Mouse (Mus musculus) limb, embryonic 12.5 days (tissue): ENCODE results near the gene Tes3-ps. TPM values are rescaled to one million over a fixed set of nuclear protein-coding genes. Genes with fewer than 3 reads are reported as not detected.
A peak's percentile ranks its signal among the peaks of the same experiment; 100 is the strongest.

Source experiments
- ATAC-seq: fragments of 200-750 bp; cut with Nextera tagmentation; 2 replicates; pipeline ENCODE4 v1.8.0; 2017; ENCODE audit warnings: low read depth, moderate TSS enrichment; ENCODE audit not compliant: insufficient number of reproducible peaks, insufficient read depth, low FRiP score, low TSS enrichment
- H3K27ac ChIP-seq: fragments of 300-500 bp; sonication (generic); 2 replicates; pipeline ENCODE4 v1.5.1; 2016; ENCODE audit warnings: mild to moderate bottlenecking, moderate library complexity
- H3K27me3 ChIP-seq: fragments of 300-500 bp; sonication (generic); 2 replicates; pipeline ENCODE4 v1.6.1; 2016; ENCODE audit warnings: mild to moderate bottlenecking, moderate library complexity
- H3K36me3 ChIP-seq: fragments of 300-500 bp; sonication (generic); 2 replicates; pipeline ENCODE4 v1.6.1; 2016; ENCODE audit warnings: mild to moderate bottlenecking, moderate library complexity
- H3K4me1 ChIP-seq: fragments of 300-500 bp; sonication (generic); replicated peaks from 2 replicates; pipeline ENCODE4 v1.6.1; 2016
- H3K4me2 ChIP-seq: fragments of 300-500 bp; sonication (generic); 2 replicates; pipeline ENCODE4 v1.6.1; 2016; ENCODE audit warnings: mild to moderate bottlenecking, moderate library complexity
- H3K4me3 ChIP-seq: fragments of 300-500 bp; sonication (generic); replicated peaks from 2 replicates; pipeline ENCODE4 v1.5.1; 2016; ENCODE audit warnings: mild to moderate bottlenecking
- H3K9ac ChIP-seq: fragments of 300-500 bp; sonication (generic); replicated peaks from 2 replicates; pipeline ENCODE4 v1.6.1; 2016; ENCODE audit warnings: mild to moderate bottlenecking, moderate library complexity
- H3K9me3 ChIP-seq: fragments of 300-500 bp; sonication (generic); 2 replicates; pipeline ENCODE4 v1.6.1; 2016; ENCODE audit warnings: mild to moderate bottlenecking, moderate library complexity
- WGBS: fragments of 180-500 bp; shearing (Covaris S2); methylation state at CpG from one replicate; pipeline ENCODE4 v1.1.7; 2016; 5-methylcytosine and 5-hydroxymethylcytosine counted together
- polyA plus RNA-seq: library from polyadenylated mRNA; unstranded; fragments of >200 nt; fragmentation: Nextera tagmentation; extraction: Ambion mirVana; gene quantifications from 2 replicates; pipeline ENCODE4 v1.2.1, GENCODE M21; 2016

The Tes3-ps gene
- polyA plus RNA-seq = 1.1 and 1.6 TPM in 2 replicates

GRCm38 (mm10) chr13:49492376-49493368, at the start of gene Tes3-ps:
Gene Tes3-ps, plus strand, starts transcription at chr13:49493318.
- Histone ChIP-seq H3K4me2 (no peak within 1 kb of the TSS), H3K27ac (no peak within 1 kb of the TSS; the same call in 1 of the 2 replicates), H3K4me1 (no peaks in the 10 kb centered on the region), H3K9me3 (no peaks in the 10 kb centered on the region), H3K9ac (no peak within 1 kb of the TSS), H3K4me3 (no peak within 1 kb of the TSS), H3K36me3 (no peaks in the 10 kb centered on the region), H3K27me3 (no peaks in the 10 kb centered on the region)
- 73% methylated on average over 6 of the region's 6 CpGs for WGBS
- ATAC-seq = no peak

- ATAC-seq = no peak
- Histone ChIP-seq H3K4me1 (no peaks in the 10 kb centered on the region), H3K36me3 (peaks cover 52% of the 10 kb centered on the region), H3K27ac (no peak overlapping the region), H3K4me3 (no peak overlapping the region), H3K27me3 (no peaks in the 10 kb centered on the region), H3K4me2 (no peak overlapping the region), H3K9me3 (no peaks in the 10 kb centered on the region), H3K9ac (no peak overlapping the region)
- 91% methylated on average over 6 of the region's 6 CpGs for WGBS
These were observed 48.7 kb upstream of the Tes3-ps start for GRCm38 (mm10) chr13:49444451-49444850.

GRCm38 (mm10) chr13:49449318-49449749, 43.8 kb upstream of the Tes3-ps start:
- peak; percentile 73 for ATAC-seq
- H3K27ac ChIP-seq = no peak overlapping the region
- H3K4me1 ChIP-seq = no peaks in the 10 kb centered on the region
- 53% methylated on average over 5 of the region's 5 CpGs for WGBS
- peaks cover 66% of the 10 kb centered on the region for H3K36me3 ChIP-seq
- H3K9me3 ChIP-seq = no peaks in the 10 kb centered on the region
- H3K9ac ChIP-seq = no peak overlapping the region
- H3K4me3 ChIP-seq = no peak overlapping the region
- H3K4me2 ChIP-seq = no peak overlapping the region
- H3K27me3 ChIP-seq = no peaks in the 10 kb centered on the region

- Histone ChIP-seq H3K36me3 (peaks cover 73% of the 10 kb centered on the region), H3K27me3 (no peaks in the 10 kb centered on the region)
These were observed 32.8 kb upstream of the Tes3-ps start for GRCm38 (mm10) chr13:49460276-49460675.

GRCm38 (mm10) chr13:49460692-49461414, 32.3 kb upstream of the Tes3-ps start:
- Histone ChIP-seq H3K36me3 (peaks cover 70% of the 10 kb centered on the region), H3K4me2 (no peak overlapping the region), H3K9ac (no peak overlapping the region), H3K27me3 (no peaks in the 10 kb centered on the region), H3K4me1 (peaks cover 3% of the 10 kb centered on the region), H3K4me3 (no peak overlapping the region), H3K9me3 (no peaks in the 10 kb centered on the region), H3K27ac (peak overlapping the region; percentile 65)
- no peak for ATAC-seq
- WGBS = 75% methylated on average over 5 of the region's 5 CpGs

More at GRCm38 (mm10) chr13:49460276-49460675, 32.8 kb upstream of the Tes3-ps start:
- Histone ChIP-seq H3K9ac (no peak overlapping the region), H3K4me3 (no peak overlapping the region), H3K9me3 (no peaks in the 10 kb centered on the region), H3K4me1 (no peaks in the 10 kb centered on the region), H3K27ac (peak overlapping the region; percentile 65), H3K4me2 (no peak overlapping the region)
- ATAC-seq = no peak
- 86% methylated on average over 4 of the region's 4 CpGs for WGBS

GRCm38 (mm10) chr13:49461458-49462132, 31.5 kb upstream of the Tes3-ps start:
- Histone ChIP-seq H3K9me3 (no peaks in the 10 kb centered on the region), H3K27me3 (no peaks in the 10 kb centered on the region), H3K4me3 (no peak overlapping the region), H3K4me1 (peaks cover 10% of the 10 kb centered on the region), H3K27ac (peak overlapping the region; percentile 5; the same call in 1 of the 2 replicates), H3K9ac (no peak overlapping the region), H3K36me3 (peaks cover 66% of the 10 kb centered on the region), H3K4me2 (no peak overlapping the region)
- WGBS = 93% methylated on average over 15 of the region's 15 CpGs
- ATAC-seq = no peak

GRCm38 (mm10) chr13:49462921-49463320, 30.2 kb upstream of the Tes3-ps start:
- peaks cover 23% of the 10 kb centered on the region for H3K4me1 ChIP-seq
- peaks cover 56% of the 10 kb centered on the region for H3K36me3 ChIP-seq
- no peaks in the 10 kb centered on the region for H3K9me3 ChIP-seq
- H3K4me2 ChIP-seq = no peak overlapping the region
- H3K4me3 ChIP-seq = no peak overlapping the region
- WGBS = 91% methylated on average over 2 of the region's 2 CpGs
- ATAC-seq = no peak
- H3K27ac ChIP-seq = no peak overlapping the region
- no peaks in the 10 kb centered on the region for H3K27me3 ChIP-seq
- no peak overlapping the region for H3K9ac ChIP-seq

- Histone ChIP-seq H3K27me3 (no peaks in the 10 kb centered on the region), H3K4me3 (no peak overlapping the region), H3K9ac (no peak overlapping the region; the same call in 1 of the 2 replicates), H3K27ac (peak overlapping the region; percentile 92), H3K4me1 (peaks cover 24% of the 10 kb centered on the region), H3K36me3 (peaks cover 39% of the 10 kb centered on the region), H3K4me2 (no peak overlapping the region), H3K9me3 (no peaks in the 10 kb centered on the region)
- ATAC-seq = no peak
- 94% methylated on average over 4 of the region's 4 CpGs for WGBS
These were observed 27.2 kb upstream of the Tes3-ps start for GRCm38 (mm10) chr13:49465875-49466274.

GRCm38 (mm10) chr13:49466393-49467075, 26.6 kb upstream of the Tes3-ps start:
- WGBS = 50% methylated on average over 11 of the region's 11 CpGs
- no peak overlapping the region for H3K4me3 ChIP-seq
- H3K36me3 ChIP-seq = peaks cover 33% of the 10 kb centered on the region
- H3K27ac ChIP-seq = peak overlapping the region; percentile 92
- H3K27me3 ChIP-seq = no peaks in the 10 kb centered on the region
- ATAC-seq = peak; percentile 87
- H3K9me3 ChIP-seq = no peaks in the 10 kb centered on the region
- peaks cover 24% of the 10 kb centered on the region for H3K4me1 ChIP-seq
- 0 out of 2 replicates have a peak overlapping the region, but pooled peaks have one; percentile 3 for H3K4me2 ChIP-seq
- peak overlapping the region; percentile 28; the same call in 1 of the 2 replicates for H3K9ac ChIP-seq

- no peak overlapping the region for H3K4me2 ChIP-seq
- H3K27ac ChIP-seq = peak overlapping the region; percentile 92
- no peak overlapping the region for H3K4me3 ChIP-seq
- 0 out of 2 replicates have a peak, but pooled peaks have one; percentile 17 for ATAC-seq
- H3K27me3 ChIP-seq = no peaks in the 10 kb centered on the region
- H3K9ac ChIP-seq = no peak overlapping the region
- H3K4me1 ChIP-seq = peaks cover 24% of the 10 kb centered on the region
- no peaks in the 10 kb centered on the region for H3K9me3 ChIP-seq
- peaks cover 22% of the 10 kb centered on the region for H3K36me3 ChIP-seq
- whole genome bisulfite sequencing = 49% methylated on average over 2 of the region's 2 CpGs
These were observed 25.5 kb upstream of the Tes3-ps start for GRCm38 (mm10) chr13:49467585-49467984.
